Mouse (Mus musculus): ENCODE data around the gene Mrpl35.

The Mrpl35 gene

DNA sequence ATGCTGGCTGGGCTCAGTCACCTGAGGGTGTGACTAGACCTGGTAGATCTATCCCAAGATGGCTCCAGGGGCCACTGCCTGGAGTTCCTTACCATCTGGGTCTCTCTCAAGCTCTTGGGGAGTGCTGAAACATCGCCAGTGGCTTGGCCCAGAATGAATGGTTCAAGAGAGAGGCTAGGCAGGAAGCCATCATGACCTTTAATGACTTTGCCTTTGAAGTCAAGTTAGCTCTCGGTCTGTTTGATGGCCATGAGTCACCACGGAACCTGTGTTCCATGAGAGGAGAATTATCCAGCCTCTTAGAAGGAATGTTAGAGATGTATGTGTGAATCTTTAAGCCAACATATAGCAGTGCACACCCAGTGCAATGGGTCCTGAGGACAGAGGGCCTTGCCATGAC, 27.4 kb downstream of the Mrpl35 start:
- DNase-seq, result no peak

DNA sequence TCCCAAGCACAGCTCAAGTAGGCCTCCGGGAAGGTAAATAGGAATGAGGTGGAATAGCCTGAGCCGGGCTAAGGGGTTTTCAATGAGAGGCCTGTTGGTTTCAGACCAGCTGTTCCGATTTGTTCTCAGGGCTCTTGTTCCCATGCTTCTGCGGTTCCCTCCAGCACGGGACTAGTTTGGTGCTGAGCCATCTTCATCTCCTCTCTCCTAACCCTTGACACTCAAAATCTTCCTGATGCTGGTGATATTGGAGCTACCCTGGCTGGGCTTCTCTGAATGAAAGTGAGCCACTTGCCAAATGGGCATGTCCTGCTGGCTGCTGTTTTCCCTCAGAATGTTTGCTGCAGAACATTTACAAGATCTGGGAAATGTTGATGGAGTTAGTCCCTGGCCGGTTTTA, 35.0 kb downstream of the Mrpl35 start:
- DNase-seq, result no peak

DNA sequence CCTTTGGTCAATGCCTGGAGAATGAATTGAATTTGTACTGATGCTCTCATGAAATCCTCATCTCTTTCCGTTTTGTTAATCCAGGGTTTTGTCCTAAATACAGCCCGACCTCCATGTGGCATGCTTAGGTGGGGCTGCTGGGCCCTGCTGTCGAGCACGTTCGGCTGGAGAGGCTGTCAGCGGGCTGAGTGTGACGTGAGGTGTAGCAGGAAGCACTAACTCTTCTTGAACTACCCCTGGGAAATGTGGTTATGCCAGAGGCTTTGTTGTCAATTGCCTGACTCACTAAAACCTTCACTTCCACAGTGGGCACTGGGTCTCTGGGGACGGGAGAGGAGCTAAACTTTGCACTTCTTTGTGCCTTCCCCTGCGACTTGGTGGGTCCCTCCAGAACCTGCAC, 38.4 kb downstream of the Mrpl35 start:
- no peak for DNase-seq

DNA sequence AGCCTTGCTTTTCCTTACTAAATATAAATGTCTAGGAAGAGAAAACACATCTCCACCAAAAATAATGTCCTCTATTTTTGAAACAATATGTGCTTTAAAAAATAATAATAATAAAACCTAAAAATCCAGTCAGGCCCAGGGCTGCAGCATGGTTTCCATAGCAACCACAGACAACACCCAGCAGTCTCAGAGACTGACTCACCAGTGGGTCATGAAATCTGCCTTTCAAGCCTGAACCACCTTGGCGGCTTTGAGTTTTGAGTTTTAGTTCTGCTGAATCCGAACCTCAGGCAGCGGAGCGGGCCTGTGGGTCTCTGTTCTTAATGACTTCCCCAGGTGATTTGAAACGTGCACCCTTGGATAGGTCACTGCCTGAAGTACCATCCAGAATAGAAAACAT, 43.6 kb downstream of the Mrpl35 start:
- no peak for DNase-seq

DNA sequence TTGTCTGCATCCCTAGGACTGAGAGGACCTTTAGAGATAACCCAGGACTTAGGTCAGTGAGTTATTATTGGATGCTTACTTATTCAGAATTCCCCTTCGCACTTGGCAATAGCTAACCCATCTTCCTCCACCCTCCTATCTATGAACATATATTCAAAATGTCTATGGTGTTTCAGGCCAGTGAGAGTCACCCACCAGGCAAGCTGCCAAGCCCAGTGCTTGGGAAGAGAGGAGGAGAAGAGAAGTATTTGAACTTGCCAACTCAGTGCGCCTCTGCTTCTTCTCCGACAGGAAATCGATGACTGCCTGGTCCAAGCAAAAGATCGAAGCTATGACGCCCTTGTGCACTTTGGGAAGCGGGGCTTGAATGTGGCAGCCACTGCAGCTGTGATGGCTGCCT, 46.3 kb downstream of the Mrpl35 start:
- DNase-seq, result no peak

DNA sequence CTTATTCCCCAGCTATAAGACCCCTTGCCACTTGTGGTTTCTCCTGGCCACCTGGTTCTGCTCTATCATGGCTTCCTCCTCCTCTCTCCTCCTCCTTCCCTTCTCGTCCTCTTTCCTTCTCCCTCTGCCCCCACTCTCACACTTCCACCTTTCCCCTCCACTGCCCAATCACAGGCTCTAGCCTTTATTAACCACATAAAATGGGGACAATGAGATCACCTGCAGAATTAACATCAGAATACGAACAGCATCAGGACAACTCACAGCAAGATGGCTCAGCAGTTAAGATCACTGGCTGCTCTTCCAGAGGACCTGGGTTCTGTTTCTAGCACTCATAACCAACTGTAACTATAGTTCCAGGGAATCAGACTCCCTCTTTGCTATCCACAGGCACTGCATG, 46.9 kb downstream of the Mrpl35 start:
- DNase-seq, result no peak

DNA sequence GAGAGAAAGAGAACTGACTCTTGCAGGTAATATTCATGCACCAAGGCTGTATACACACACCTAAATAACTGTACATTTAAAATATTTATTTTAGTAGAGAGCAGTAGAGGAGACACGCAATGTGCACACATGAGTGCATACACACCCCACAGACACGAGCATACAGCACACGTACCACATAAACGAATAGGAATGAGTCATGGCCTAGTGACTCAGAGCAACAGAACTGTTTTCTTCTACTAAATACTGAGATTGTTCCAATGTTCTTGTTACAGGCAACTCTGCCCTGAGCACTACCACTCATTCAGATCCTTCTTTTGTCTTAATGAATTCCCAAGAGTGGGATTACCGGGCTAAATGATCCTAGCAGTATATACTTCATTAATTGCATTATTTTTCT, 48.8 kb downstream of the Mrpl35 start:
- DNase-seq, result no peak

DNA sequence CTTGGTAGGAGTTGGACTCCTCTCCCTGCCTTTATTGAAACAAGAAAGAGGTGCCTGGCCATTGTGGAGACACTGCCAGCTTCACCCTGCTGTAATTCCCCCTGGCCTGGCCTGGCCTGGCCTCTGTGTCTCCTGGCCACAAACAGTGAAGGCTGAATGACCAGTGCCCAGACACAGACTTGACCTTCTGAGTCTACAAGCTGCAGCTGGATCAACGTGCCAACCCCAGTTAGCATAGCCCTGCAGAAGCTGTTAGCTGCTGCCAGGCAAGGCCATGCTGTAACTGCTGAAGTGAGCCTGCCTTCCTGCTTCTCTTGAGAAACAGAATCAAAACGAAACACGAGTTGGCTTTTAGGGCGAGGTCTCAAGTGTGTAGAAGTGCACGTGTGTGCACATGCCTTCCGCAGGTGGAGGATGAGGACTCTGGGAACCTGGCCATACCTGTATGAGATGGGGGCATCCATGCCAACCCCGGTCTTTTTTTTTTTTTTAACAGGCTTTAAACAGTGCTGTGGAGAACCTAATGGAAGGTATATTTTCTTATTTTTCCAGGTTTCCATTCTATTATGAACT, 54.0 kb downstream of the Mrpl35 start:
- no peak for DNase-seq

DNA sequence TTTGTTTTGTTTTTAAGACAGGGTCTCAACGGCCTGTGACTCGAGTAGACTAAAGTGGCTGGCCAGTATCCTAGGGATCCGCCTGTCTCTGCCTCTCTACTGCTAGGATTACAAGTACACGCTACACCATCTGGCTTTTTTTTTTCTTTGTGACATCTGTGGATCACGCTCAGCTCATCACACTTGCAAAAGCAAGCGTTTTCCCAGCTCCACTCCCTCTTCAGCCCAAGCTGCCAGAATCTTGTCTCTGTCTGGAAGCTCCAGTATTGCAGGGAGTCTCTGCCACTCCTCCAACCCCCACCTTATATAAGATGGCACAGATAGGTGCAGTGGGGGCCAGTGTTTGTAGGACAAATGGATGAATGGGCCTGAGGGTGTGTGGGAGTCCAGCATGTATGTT, 54.6 kb downstream of the Mrpl35 start:
- no peak for DNase-seq

DNA sequence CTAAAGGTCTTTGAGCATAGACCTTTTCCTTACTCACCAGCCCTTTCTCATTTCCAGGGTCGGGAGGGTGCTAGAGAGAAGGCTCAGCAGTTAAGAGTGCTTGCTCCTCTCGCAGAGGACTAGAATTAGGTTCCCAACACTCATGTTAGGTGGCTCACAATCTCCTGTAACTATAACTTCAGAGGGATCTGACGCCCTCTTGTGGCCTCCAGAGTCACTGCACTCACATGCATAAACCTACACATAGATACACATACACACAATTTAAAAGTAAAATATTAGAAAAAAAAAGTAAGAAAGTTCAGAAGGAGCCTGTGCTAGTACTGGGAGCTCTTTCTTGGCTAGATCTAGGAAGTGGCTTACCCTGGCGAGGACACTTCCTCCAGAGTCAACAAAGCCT, 55.5 kb downstream of the Mrpl35 start:
- no peak for DNase-seq

DNA sequence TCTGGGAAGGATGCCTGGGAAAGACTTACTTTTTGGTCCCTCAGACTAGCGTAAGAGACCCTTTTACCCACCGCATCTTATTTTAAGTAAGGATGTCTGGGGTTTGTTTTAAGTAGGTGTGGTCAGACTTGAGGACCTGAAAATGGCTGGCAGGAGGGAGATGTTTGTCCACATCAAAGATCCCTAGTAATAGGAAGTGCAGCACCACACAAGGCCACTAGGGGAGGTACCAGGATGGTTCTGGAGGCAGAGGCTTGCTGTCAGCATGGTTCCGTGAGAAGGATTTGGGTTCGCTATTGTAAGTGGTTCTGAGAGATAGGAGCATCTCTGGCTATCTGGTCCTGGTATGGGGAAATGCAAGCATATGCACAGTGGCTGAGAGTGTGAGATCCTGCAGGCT, 55.9 kb downstream of the Mrpl35 start:
- no peak for DNase-seq

DNA sequence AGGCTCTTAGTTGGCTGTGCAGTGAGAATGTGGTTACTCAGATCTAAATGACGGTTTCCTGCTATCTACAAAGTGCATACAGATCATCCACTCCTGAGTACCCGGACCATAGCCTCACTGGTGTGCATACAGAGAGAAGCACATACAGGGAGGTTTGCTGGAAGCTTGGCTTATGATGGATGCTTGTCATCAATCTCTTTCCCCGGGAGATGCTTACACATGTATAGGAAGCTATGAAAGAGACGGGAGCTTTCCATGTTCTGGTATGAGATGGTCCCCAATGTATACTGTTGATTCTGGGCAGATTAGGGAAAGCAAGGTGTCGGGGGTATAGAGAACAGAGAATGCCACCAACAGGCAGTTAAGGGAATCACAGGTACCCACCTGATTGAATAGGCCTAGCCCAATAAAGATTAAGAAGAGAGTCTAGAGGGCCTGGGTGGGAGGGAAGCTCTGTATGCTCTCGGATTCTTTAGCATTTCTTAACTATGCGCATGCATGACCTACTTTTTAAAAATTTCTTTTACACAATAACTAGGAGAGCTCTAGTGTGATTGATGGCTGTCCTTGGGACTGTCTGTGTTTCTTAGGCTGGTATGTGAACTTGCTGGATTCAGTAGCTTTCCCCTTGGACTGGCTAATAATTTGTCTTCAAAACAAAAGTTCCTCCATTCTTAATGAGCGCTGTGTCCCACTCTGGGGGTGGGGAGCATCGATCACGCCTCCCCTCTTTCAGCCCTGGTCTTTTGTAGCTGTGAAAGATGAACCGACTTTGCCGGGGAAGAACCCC, 56.7 kb downstream of the Mrpl35 start:
- DNase-seq, result no peak

DNA sequence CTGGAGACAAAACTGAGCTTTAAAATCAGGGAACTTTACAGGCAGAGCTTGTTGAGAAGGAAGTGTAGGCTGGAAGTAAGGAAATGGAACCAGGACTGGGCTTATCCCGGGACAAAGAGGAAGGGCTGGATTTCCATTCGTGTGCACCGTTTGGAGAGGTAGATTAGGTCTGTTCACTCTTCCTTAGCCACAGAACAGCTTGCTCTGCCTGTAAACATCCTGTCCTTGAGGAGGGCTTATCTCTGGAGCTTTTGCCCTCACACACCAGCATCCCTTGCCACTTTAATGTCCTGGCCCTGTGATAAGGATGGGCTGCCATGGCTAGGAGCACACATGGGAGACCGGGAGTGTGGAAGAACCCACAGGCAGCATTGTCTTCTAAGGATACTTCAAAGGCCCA, 59.0 kb downstream of the Mrpl35 start:
- no peak for DNase-seq
